11 mouse cellular contexts compared by ENCODE assay signal in the genomic region with DNA sequence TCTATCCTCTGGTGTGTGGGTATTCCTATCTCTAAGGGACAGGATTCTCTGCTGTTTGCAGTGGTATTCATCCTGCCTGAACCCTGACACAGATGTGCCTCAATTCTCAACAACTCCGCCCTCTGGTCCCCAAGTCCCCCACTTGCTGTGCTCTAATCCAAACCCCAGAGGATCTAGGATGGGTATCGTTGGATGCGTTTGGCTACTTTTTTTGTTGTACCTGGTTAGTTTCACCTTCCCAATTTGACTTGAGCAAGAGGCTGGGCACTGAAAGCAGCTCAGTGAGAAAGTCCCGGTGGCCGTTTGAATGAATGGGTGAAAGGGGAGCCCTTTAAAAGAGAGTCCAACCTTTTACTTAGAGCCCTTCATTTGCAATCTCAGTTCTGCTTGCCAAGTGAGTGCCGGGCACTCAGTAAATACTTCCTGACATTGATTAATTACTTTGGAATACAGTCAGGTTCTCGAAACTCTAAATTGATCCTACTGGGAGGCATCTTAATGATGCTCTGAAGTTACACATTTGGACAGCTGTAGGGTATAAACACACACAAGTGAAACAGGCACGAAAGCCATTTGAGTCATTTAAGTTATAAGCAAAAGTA. TPM values are rescaled to one million over a fixed set of nuclear protein-coding genes. Genes with fewer than 3 reads are reported as not detected.
A peak's percentile ranks its signal among the peaks of the same experiment; 100 is the strongest.
DNase-seq lines count a peak whose midpoint lies in the region; ATAC-seq and TF ChIP-seq lines count a peak whose summit lies in the region.
"Had no signal": no experiment of that assay in that cellular context is flagged by ENCODE, and none has a peak within 500 bp of the region (broad histone marks: within the 10 kb centered on the region; RNA-seq: fewer than 3 reads in every experiment).

No protein-coding gene starts in this region.

- no peak for TF ChIP-seq EP300 in stomach, postnatal 0 days (optimal IDR thresholded peaks at IDR 0.05)

- no peak for ATAC-seq in megakaryocyte, adult 5-6 weeks (ENCODE audit: poor library complexity, severe bottlenecking)
- ATAC-seq in liver, embryonic 16.5 days (ENCODE audit: low read depth) = no peak
- 0 out of 2 replicates have a peak, but pooled peaks have one; percentile 57 for ATAC-seq in stomach, postnatal 0 days (ENCODE audit: low FRiP score, low TSS enrichment)

- TF ChIP-seq CTCF in stomach, postnatal 0 days (IDR thresholded peaks at IDR 0.05; ENCODE audit: low read depth) = no peak
- no peak for TF ChIP-seq CTCF in thymus, adult 2 months (IDR thresholded peaks at IDR 0.05; ENCODE audit: borderline replicate concordance, control insufficient read depth, extremely low read depth, insufficient read depth, low read length, poor library complexity)

- H3K36me3 ChIP-seq in megakaryocyte, embryonic 14.5 days (replicated peaks; ENCODE audit: low read length) = peaks cover 39% of the 10 kb centered on the region
- no peaks in the 10 kb centered on the region for H3K36me3 ChIP-seq in hindbrain, embryonic 10.5 days
- H3K36me3 ChIP-seq in liver, embryonic 16.5 days (ENCODE audit: control insufficient read depth, insufficient read depth) = no peaks in the 10 kb centered on the region
- no peaks in the 10 kb centered on the region for H3K36me3 ChIP-seq in stomach, postnatal 0 days (ENCODE audit: control insufficient read depth, insufficient read depth, low read length)
- H3K36me3 ChIP-seq in thymus, adult 2 months (ENCODE audit: control insufficient read depth, insufficient read depth, low read length) = no peaks in the 10 kb centered on the region
- H3K36me3 ChIP-seq: heart, embryonic 15.5 days had no signal

- H3K9ac ChIP-seq in liver, embryonic 16.5 days (ENCODE audit: low read depth, low read length) = no peak overlapping the region
- H3K9ac ChIP-seq in stomach, postnatal 0 days (ENCODE audit: low read length) = no peak overlapping the region
- H3K9ac ChIP-seq: heart, embryonic 15.5 days had no signal

- H3K9me3 ChIP-seq in megakaryocyte, embryonic 14.5 days = no peaks in the 10 kb centered on the region
- H3K9me3 ChIP-seq in hindbrain, embryonic 10.5 days = 0 out of 2 replicates have a peak, but pooled peaks cover 5% of the 10 kb centered on the region
- no peaks in the 10 kb centered on the region for H3K9me3 ChIP-seq in liver, embryonic 16.5 days (replicated peaks; ENCODE audit: control insufficient read depth, low read length)
- no peaks in the 10 kb centered on the region for H3K9me3 ChIP-seq in stomach, postnatal 0 days (ENCODE audit: control insufficient read depth, low read length)
- H3K9me3 ChIP-seq: heart, embryonic 15.5 days had no signal

- WGBS in hindbrain, embryonic 10.5 days = 47% methylated on average over 8 of the region's 8 CpGs
- 69% methylated on average over 8 of the region's 8 CpGs for WGBS in liver, embryonic 16.5 days (ENCODE audit: insufficient replicate concordance)
- WGBS in stomach, postnatal 0 days = 32% methylated on average over 8 of the region's 8 CpGs
- 88% methylated on average over 8 of the region's 8 CpGs for WGBS in thymus, adult 2 months

- peak overlapping the region; percentile 63; the same call in 1 of the 2 replicates for H3K27ac ChIP-seq in hindbrain, embryonic 10.5 days
- 0 out of 2 replicates have a peak overlapping the region, but pooled peaks have one; percentile 14 for H3K27ac ChIP-seq in liver, embryonic 16.5 days (ENCODE audit: low read length)
- H3K27ac ChIP-seq in stomach, postnatal 0 days (replicated peaks) = no peak overlapping the region
- H3K27ac ChIP-seq in thymus, adult 2 months (ENCODE audit: control insufficient read depth, insufficient read depth, low read length) = no peak overlapping the region

- no peak overlapping the region for H3K4me2 ChIP-seq in liver, embryonic 16.5 days (ENCODE audit: low read depth, low read length)
- H3K4me2 ChIP-seq in stomach, postnatal 0 days (replicated peaks; ENCODE audit: low read depth) = no peak overlapping the region
- H3K4me2 ChIP-seq: heart, embryonic 15.5 days had no signal

- peaks cover 89% of the 10 kb centered on the region for H3K4me1 ChIP-seq in megakaryocyte, embryonic 14.5 days
- peaks cover 40% of the 10 kb centered on the region for H3K4me1 ChIP-seq in hindbrain, embryonic 10.5 days (replicated peaks)
- peaks cover 22% of the 10 kb centered on the region for H3K4me1 ChIP-seq in liver, embryonic 16.5 days (ENCODE audit: control insufficient read depth, low read depth, low read length)
- peaks cover 7% of the 10 kb centered on the region; the same call in 1 of the 2 replicates for H3K4me1 ChIP-seq in stomach, postnatal 0 days (replicated peaks; ENCODE audit: control insufficient read depth, insufficient read depth)
- peaks cover 9% of the 10 kb centered on the region for H3K4me1 ChIP-seq in thymus, adult 2 months (replicated peaks; ENCODE audit: control insufficient read depth, insufficient read depth, low read length)

- no peak for TF ChIP-seq POLR2A in thymus, adult 2 months (IDR thresholded peaks at IDR 0.05; ENCODE audit: control insufficient read depth, extremely low read depth, insufficient read depth, low read length, poor library complexity)

- H3K27me3 ChIP-seq in megakaryocyte, embryonic 14.5 days (replicated peaks) = no peaks in the 10 kb centered on the region
- no peaks in the 10 kb centered on the region for H3K27me3 ChIP-seq in hindbrain, embryonic 10.5 days (ENCODE audit: insufficient read depth, poor library complexity, severe bottlenecking)
- H3K27me3 ChIP-seq in liver, embryonic 16.5 days (ENCODE audit: control insufficient read depth, insufficient read depth, low read depth, low read length) = no peaks in the 10 kb centered on the region
- H3K27me3 ChIP-seq in stomach, postnatal 0 days (ENCODE audit: control insufficient read depth, insufficient read depth, low read length) = no peaks in the 10 kb centered on the region
- H3K27me3 ChIP-seq in thymus, adult 2 months (ENCODE audit: control insufficient read depth, insufficient read depth, low read length) = no peaks in the 10 kb centered on the region
- H3K27me3 ChIP-seq: heart, embryonic 15.5 days had no signal

- no peak for DNase-seq in hindbrain, embryonic 10.5 days (ENCODE audit: low spot score)
- DNase-seq in stomach, postnatal 0 days (ENCODE audit: low spot score) = no peak
- no peak for DNase-seq in thymus, postnatal 0 days (ENCODE audit: low spot score)
- DNase-seq in thymus, adult 2 months = no peak
- DNase-seq: cerebellum, adult 8-10 months; kidney, postnatal 10 days had no signal

- H3K4me3 ChIP-seq in megakaryocyte, embryonic 14.5 days (replicated peaks) = peak overlapping the region; percentile 80
- no peak overlapping the region for H3K4me3 ChIP-seq in hindbrain, embryonic 10.5 days
- H3K4me3 ChIP-seq in liver, embryonic 16.5 days (ENCODE audit: low read depth, low read length) = no peak overlapping the region
- no peak overlapping the region for H3K4me3 ChIP-seq in stomach, postnatal 0 days (ENCODE audit: low read depth, low read length)
- H3K4me3 ChIP-seq in thymus, adult 2 months (ENCODE audit: control insufficient read depth, insufficient read depth, low read length) = no peak overlapping the region
- H3K4me3 ChIP-seq: erythroblast, embryonic 14.5 days; heart, embryonic 15.5 days had no signal

RNA-seq across cellular contexts. Expression of a gene that starts 32.1 kb away (rescaled TPM):
- 3.2 TPM in 1 of 2 replicates, not detected in the other for polyA plus RNA-seq in megakaryocyte, embryonic 14.5 days (2012; ENCODE audit: insufficient read depth, low replicate concordance)
- 78.2 and 82.1 TPM in 2 replicates for total RNA-seq in megakaryocyte, adult 5-6 weeks (2015)
- total RNA-seq in megakaryocyte, adult 5-6 weeks (2017) = 141 and 154 TPM in 2 replicates
- 24.3 and 27.3 TPM in 2 replicates for polyA plus RNA-seq in hindbrain, embryonic 10.5 days (2016; fragmentation: Nextera tagmentation; extraction: Ambion mirVana)
- polyA plus RNA-seq in liver, embryonic 16.5 days (2015; fragmentation: Nextera tagmentation; extraction: Ambion mirVana) = 30.4 and 30.6 TPM in 2 replicates
- polyA plus RNA-seq in stomach, postnatal 0 days (2015; fragmentation: Nextera tagmentation; extraction: Ambion mirVana) = 9.2 and 9.4 TPM in 2 replicates
- polyA plus RNA-seq in thymus, postnatal 0 days (2015; fragmentation: Nextera tagmentation; extraction: Ambion mirVana) = 14.4 and 25.8 TPM in 2 replicates
- polyA plus RNA-seq in thymus, adult 2 months (2012; rRNA removed) = 24.7 and 27.6 TPM in 2 replicates

RNA-seq across cellular contexts. Expression of a gene that starts 52.9 kb away (rescaled TPM):
- 1.2 TPM in 1 of 2 replicates, not detected in the other for polyA plus RNA-seq in megakaryocyte, embryonic 14.5 days (2012; ENCODE audit: insufficient read depth, low replicate concordance)
- total RNA-seq in megakaryocyte, adult 5-6 weeks (2015) = 25.0 and 31.4 TPM in 2 replicates
- total RNA-seq in megakaryocyte, adult 5-6 weeks (2017) = 8.4 and 9.6 TPM in 2 replicates
- 1.3 and 1.4 TPM in 2 replicates for polyA plus RNA-seq in hindbrain, embryonic 10.5 days (2016; fragmentation: Nextera tagmentation; extraction: Ambion mirVana)
- 3.8 and 4.0 TPM in 2 replicates for polyA plus RNA-seq in liver, embryonic 16.5 days (2015; fragmentation: Nextera tagmentation; extraction: Ambion mirVana)
- 3.0 and 3.2 TPM in 2 replicates for polyA plus RNA-seq in stomach, postnatal 0 days (2015; fragmentation: Nextera tagmentation; extraction: Ambion mirVana)
- 2.1 and 3.5 TPM in 2 replicates for polyA plus RNA-seq in thymus, postnatal 0 days (2015; fragmentation: Nextera tagmentation; extraction: Ambion mirVana)
- polyA plus RNA-seq in thymus, adult 2 months (2012; rRNA removed) = 1.1 and 1.5 TPM in 2 replicates
- polyA plus RNA-seq: erythroblast, embryonic 14.5 days had no signal

RNA-seq across cellular contexts. Expression of a gene that starts 58.5 kb away (rescaled TPM):
- 23.8 and 219 TPM in 2 replicates for polyA plus RNA-seq in megakaryocyte, embryonic 14.5 days (2012; ENCODE audit: insufficient read depth, low replicate concordance)
- total RNA-seq in megakaryocyte, adult 5-6 weeks (2015) = 368 and 391 TPM in 2 replicates
- 149 and 154 TPM in 2 replicates for total RNA-seq in megakaryocyte, adult 5-6 weeks (2017)
- 708 and 733 TPM in 2 replicates for polyA plus RNA-seq in hindbrain, embryonic 10.5 days (2016; fragmentation: Nextera tagmentation; extraction: Ambion mirVana)
- 406 and 455 TPM in 2 replicates for polyA plus RNA-seq in liver, embryonic 16.5 days (2015; fragmentation: Nextera tagmentation; extraction: Ambion mirVana)
- polyA plus RNA-seq in stomach, postnatal 0 days (2015; fragmentation: Nextera tagmentation; extraction: Ambion mirVana) = 768 and 843 TPM in 2 replicates
- polyA plus RNA-seq in thymus, postnatal 0 days (2015; fragmentation: Nextera tagmentation; extraction: Ambion mirVana) = 828 and 912 TPM in 2 replicates
- 52.2 and 61.1 TPM in 2 replicates for polyA plus RNA-seq in thymus, adult 2 months (2012; rRNA removed)

Comparison
In these comparisons a context has a peak if more than half of its experiments do, and no peak if none do; other contexts are left out.
1. H3K27ac ChIP-seq: peak in hindbrain, embryonic 10.5 days (single experiment) and liver, embryonic 16.5 days (single experiment); none in stomach, postnatal 0 days (single experiment) and thymus, adult 2 months (single experiment).